Mouse (Mus musculus) cerebellum, postnatal 25 days (tissue): Measurements from ENCODE around the gene Pip5k1b.
A peak's percentile ranks its signal among the peaks of the same experiment; 100 is the strongest.

Experiments
- DNase-seq, 2 experiments: peaks; one replicate each; pipeline ENCODE4 v3.0.0; 2021; ENCODE audit warnings: mixed read lengths in 2 of 2

Gene Pip5k1b

DNA sequence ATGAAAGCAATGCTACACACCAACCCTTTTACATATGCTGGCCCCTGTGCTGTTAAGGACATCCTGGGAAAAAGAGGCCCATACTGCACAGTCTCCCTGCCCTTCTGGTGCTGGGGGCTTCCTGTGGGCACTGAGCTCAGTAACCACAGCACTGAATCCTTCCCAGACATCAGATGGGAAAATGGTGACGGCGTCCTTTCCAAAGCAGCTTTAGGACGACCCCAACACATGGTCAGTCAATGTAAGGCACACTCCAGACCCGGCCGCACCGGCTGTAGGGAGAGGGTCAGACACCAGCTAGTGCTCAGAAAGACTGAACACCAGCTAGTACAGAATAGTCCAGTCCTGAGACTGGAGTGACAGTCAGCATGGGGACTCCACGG, 13.4 kb downstream of the Pip5k1b start:
- no peak for DNase-seq

DNA sequence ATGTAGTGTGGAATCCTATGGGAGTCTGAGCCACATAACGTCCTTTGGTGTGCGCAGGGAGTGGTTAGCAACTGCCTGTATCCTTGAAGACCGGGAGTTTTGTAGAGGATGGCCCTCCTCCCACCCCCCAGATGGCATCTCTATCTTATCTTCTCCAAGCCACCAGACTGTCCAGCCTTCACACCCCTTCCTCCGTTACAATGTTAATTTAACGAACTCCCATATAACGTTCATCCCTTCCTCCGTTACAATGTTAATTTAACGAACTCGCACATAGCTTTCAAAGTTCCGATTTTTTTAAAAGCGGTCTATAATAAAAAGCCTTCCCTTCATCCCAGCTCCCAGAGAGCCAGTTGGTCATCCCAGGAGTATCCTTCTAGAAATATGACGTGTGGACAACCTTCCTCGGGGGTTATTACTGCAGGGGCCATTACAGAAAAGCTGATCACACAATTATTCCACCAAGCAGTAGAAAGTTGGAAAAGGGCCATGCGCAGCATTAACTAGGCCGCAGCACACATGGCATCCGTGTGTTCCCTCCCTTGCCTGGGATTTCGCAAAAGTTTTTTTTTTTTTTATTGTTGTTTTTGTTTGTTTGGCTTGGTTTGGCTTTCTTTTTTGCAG, 13.9 kb downstream of the Pip5k1b start:
- DNase-seq: no peak

DNA sequence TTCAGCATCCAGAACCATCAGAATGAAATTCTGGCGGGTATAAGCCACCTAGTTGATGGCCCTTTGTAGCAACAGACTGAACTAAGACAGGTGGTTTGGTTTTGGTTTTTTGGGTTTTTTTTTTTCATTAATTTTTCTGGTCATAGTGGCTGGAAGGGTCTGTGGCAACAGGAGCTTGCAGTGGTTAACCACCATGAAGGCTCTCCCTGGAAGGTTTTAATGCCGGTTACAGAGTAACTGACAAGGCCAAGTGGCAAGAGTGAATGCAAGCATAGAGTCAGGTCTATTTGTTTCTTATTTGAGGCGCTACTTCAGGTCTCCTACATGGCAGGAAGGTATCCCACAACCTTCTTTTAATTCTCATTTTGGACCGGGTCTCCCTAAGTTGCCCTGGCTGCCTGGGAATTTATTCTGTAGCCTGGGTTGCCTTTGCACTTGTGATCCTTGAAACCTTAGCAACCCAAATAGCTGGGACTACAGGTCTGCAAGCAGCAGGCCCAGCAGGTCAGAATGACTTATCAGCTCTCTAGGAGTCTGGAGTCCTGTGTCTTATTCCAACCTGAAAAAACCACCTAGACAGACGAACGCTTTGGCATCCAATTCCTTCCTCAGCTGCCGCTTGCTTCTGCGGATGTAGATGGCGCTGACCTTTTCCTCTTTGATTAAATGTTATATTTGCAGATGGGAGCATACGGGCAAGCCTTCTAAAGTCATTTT, 14.6 kb downstream of the Pip5k1b start:
- DNase-seq: no peak

DNA sequence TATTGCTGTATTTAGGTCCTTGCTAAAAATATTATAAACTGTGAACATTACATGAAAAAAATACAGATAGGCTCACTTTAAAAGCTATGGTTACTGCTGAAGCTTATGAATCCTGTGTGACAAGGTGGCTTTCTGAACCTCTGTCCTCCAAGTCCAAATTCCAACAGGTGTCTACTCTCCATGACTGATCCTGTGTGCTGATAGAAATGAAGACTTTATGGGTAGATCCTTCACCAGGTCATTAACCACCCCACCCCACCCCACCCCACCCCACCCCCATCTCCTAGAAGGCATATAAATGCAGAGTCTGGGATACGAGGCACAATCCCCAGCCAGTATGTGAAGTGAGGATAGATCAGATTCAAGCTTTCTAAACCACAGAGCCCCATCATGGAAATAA, 16.6 kb downstream of the Pip5k1b start:
- DNase-seq: no peak

DNA sequence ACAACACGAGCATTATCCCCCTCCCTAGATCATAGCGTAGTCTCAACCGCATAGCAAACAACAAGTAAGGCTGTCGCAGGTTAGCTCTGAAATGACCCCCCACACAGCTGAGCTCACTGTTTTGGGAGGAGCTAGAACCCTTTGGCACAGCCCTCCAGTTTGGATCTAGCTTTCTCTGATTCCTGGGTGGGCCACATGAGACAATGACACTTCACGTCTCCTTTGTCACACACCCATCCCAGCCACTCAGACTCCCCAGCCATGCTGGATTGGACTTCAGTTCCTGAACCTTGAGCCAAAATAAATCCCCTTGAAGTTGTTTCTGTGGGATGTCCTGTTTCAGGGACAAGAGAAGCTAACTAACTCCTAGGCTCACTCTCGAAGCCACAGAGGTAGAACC, 17.5 kb downstream of the Pip5k1b start:
- DNase-seq: no peak

DNA sequence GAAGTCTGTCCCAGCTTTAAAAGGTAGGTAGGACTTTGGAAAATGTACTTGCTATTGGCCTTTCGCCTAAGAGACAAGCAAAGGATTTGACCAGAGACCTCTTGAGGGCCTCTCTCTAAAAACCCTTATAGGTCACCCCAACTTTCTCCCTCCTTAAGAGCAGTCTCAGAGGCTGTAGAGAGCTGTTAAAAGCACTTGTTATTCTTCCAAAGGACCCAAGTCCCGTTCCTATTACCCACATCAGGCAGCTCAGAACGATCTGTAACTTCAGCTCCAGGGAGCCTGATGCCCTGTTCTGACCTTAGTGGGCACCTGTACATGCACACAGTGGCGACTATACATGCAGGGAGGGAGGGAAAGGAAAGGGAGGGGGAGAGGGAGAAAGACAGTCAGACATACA, 18.0 kb downstream of the Pip5k1b start:
- DNase-seq: no peak

DNA sequence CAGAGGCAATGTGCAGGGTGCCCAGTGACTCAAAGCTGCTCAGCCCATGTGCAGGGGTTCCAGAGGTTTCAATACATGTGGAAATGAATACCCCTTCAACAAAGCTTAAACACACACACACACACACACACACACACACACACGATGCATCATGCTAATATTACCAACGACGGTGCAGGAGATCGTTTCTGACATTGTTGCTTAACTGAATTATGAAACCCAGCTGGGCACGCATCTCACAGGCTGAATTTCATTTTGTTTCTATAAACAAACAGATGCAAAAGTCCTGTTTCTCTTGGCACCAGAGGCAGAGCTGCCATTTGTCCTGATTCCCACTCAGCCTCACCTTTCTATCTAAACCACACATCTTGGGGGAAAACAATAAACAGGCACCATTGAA, 18.8 kb downstream of the Pip5k1b start:
- DNase-seq: no peak

DNA sequence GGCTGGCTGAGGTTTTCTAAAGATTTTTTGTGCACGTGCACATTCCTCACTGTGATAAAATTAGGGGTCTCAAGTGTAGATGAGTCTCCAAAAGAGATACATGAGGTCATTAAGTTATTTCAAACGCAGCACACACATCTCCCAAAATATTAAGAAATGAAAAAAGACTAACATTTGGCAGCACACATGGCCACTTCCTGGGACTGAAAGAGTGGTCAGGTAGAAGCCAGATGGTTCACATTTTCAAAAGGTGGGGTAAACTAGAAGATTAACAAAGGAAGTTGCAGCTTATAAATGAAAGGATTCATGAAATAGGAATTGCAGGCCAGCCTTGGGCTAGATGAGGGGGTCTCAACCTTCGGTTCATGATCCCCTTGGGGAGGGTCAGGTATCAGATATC, 19.4 kb downstream of the Pip5k1b start:
- DNase-seq: no peak

DNA sequence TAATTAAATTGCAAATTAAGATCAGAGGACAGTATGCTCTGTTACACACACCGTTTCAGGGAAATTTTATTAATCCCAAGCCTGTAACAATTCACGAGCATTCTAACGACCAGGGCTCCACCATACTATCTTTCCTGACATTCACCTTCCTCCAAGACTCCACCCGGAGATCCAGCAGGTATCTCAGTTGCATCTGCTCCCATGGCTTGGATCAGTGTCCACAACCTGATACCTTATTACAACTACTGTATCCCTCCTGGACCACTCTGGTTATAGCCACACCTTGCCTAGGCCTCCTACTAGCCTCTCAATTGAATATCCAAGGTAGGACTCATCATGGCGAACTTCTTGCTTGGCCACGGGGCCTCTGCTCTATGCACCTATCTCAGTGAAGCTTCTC, 20.5 kb downstream of the Pip5k1b start:
- DNase-seq: no peak

DNA sequence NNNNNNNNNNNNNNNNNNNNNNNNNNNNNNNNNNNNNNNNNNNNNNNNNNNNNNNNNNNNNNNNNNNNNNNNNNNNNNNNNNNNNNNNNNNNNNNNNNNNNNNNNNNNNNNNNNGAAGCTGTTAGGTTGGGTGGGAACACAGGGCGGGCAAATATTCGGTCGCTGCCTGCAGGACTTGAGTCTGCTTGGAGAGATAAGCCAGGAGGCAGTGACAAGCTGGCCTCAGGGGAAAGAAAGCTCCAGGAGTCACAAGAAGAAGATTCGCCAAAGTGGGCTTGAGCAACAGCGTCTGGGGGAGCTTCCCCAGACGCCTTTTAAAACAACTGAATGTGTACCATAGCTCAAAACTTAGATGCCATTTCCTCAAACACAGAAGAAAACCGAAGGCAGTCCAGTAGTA, 20.9 kb downstream of the Pip5k1b start:
- DNase-seq: no peak

DNA sequence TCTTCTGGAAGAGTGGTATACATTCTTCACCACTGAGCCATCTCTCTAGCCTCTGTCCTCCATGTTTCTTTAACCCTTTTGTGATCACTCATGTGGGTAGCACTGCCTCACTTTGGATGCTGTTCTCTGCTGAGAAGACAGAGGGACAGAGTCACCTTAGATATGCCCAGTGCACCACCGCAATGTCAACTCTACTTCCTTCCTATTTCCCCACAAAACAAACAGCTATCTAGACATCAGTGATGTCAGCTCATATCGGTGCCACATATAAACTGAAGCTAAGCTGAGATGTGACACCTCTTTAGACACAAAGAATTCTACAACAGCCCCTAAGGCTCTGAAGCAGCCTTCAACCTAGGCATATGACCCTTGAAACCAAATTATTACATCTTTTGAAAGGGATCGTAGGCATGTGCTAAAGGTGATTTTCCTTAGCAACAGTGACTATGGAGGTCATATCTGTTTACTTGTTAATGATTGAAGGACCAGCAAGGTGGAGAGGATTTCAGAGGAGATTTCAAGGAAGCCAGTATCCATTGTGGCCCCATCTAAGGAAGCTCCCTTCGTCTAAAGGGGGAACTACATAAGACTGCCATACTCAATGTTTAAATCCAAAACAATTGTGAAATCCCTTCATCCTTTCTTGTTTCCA, 26.6 kb downstream of the Pip5k1b start:
- no peak for DNase-seq

DNA sequence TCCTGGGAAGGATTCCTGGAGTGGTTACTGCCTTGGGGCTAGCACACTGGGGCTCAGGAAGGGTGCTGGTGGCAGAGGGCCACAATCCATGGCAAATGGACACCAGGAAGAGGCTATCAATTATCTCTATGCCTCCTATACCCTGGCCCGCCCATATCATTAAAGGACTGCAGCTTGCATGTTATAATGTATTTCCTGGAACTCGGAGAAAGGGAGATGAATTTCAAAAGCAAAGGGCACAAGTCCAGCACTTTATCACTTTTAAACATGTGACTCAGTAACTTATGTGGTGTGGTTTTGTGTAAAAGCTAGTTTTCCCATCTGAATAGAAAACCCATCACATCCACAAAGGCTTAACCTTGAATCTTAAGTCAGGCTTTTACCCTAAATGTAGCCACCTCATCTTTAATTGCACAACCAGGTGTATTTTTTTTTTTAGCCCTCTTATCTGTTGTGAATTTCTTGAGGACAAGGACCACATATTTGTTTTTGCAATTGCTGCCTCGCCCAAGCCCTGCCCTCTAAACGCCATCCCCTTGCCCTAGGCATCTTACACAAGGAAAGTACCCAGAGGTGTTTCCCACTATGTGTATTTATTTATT, 27.4 kb downstream of the Pip5k1b start:
- no peak for DNase-seq

DNA sequence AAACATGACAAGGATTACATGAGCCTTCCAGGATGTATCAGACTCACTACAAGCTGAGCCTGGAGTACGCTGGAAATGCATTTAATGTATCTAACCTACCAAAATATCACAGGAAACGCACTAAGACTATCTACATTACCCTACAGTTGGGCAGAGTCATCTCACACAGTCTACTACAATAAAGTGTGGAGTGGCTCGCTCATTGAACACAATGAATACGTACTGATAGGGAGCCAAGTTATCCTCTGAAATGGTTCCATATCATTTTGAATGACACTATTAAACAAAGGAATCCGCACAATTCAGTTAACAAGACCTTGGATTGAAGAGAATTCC, 28.1 kb downstream of the Pip5k1b start:
- no peak for DNase-seq

DNA sequence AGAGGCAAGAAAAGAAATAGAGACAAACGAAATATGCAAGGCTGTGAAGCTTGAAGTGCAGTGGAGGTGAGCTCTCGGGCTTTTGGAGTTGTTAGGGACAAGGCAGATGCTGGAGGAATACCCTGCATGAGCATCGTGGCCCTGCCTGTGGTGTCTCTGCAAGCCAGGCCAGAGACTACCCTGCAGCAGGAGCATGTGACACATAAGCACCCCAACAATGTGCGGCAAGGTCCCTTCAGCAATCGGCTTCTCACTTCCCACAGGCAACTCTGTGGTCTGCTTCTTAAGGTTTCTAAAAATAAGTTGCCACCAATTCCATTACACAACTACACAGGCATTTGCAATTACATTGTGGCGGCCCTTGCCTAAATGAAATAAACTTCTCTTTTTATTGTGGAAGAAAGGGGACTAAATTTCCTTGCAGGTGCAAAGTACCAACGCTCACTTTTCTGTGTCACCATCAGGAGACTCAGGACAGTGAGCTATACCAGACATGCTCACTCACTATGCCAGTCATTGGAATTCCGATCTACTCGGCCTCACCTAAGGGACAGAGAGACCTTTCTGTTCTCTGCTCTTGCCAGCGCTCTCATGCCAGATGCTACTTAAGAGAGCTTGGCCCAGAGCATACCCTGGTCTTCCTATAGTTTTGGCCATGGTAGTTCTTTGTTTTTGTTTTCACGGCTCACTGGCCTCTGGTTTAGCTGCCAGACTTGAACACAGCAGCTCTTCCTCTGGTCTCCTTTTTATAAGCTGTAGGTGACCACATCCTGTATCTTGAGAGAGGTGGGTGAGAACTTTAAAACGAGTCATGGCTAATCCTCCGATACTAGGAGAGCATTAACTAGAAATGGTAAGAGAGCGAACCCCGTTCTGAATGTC, 28.7 kb downstream of the Pip5k1b start:
- DNase-seq: peak in 1 of 2 experiments; percentile 38

DNA sequence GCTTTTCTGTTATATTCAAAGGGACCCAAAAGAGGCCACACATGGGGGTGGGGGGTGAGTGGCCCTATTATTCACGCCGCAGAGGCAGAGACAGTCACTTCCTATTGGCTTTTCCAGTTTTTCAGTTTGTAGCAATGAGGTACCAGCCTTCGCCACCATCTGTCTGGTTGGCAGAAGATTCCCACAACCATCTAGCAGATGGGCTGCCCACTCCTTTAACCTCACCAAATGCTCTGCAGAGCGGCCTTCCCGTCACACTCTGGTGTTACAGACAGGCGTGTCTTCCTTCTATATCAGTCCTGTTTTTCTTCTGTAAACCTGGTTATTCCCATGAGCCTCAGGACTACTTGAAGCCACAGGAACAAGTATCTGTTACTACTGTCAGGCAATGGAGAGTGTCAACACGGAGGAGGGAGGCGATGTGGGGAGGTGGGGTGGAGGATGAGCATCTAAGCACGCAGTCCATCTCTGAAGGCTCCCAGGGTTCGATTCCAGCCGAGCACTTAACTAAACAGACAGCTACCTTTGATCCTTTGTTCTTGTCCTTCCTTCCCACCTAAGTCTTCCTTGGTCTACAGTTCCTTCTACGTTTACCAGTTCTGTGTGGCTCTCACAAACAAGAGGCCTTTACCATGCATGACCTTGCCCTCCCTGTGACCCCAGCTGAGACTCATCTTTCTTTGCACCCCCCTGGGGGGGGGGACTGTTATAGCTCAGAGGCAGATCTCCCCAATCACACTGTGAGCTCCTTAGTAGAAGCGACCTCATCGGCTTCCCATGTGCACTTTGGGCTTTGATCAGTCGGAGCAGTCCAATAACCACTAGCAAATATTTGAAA, 32.0 kb downstream of the Pip5k1b start:
- DNase-seq: peak; percentile 91 to 92

DNA sequence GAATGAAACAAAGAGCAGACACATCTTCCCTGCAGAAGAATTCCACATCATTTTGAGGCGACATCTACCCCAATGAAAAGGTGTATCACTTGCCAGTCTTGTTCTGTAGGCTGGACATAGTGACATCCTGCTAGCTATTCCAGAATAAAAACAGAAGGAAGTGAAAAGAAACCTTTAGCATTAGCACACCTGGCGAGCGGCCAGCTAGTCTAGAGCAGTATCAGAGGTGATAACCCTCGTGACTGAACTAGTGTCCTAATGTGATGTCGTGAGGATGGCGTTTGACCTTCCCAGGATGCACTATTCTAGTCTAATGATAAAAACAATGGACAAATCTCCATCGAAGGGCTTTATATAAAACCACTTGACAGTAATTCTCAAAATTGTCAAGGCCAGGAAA, 33.7 kb downstream of the Pip5k1b start:
- peak; percentile 32 to 59 for DNase-seq

DNA sequence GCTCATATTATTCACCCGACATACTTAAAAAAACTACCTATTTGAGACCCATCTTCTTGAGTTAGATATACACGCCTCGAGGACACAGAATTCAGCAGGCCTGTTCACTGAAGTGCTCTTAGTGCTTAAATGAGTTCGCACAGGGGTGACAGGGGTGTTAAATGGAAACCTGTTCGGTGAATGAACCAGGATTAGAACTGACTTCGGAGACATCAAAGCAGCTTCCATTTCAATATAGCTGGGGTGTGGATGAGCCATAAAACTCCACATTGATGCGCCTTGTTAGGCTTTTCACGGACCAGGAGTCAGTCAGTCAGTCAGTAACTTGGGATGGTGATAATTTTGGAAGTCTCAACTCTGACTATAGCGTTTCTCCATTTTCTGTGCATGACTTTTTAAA, 34.5 kb downstream of the Pip5k1b start:
- peak in 1 of 2 experiments; percentile 10 for DNase-seq

DNA sequence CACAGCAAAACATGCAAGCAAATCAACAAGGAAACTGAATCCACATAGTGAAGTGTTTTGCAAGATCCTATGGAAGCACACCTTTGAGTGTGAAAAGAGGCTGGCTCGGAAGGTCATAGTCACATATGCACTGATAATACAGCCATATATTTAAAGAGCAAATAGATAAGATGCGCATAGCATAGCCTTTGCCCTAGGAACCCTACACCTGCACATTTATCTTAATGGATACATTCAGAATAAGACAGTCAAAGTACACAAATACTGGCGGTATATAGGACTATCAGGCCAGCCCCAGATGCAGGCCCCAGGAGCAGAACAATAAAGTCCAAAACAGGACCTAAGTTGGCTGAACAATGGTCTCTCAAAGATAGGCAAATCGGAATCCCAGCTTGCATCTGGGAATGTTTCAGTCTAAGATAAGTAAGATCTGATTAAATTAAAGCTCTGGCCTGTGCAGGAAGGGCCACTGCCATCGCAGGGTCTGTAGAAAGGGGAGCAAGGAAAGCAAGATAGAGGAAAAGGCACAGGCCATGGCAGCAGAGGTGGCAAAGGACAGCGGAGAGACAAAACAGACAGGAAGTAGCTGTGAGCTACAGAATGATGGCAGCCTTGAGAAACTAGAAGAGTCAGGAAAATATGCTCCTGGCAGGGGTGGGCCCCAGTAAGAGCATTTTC, 35.8 kb downstream of the Pip5k1b start:
- DNase-seq: no peak

DNA sequence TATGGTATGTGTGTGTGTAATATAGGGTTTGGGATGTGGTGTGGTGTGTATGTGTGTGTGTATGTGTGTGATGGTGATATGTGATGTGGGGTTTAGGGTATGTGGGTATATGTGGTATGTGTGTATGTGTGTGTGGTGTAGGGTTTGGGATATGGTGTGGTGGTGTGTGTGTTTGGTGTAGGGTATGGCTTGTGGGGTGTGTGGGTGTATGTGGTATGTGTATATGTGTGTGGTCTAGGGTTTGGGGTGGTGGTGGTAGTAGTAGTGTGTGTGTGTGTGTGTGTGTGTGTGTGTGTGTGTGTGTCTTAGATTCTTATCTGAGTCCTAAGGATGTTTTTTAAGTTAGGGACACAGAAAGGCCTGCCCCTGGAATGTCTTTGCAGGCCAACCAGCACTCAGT, 37.3 kb downstream of the Pip5k1b start:
- DNase-seq: no peak

DNA sequence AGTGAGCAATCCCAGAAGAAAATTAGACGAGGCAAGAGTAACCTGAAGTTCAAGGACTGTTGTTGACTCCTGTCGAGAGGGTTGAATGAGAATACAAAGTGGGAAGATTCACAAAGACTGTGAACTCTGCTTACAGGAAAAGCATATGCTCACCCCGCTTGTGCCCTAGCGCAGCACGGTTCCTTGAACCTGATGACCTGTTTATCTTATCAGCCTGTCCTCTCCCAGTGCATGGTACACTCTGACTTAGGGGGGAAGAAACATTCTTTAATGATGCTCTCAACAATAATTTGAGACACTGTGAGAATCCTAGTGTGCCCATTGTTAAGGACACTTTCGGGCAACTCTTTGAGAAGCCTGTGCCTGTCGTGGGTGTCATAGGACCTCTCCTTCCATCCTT, 38.6 kb downstream of the Pip5k1b start:
- no peak for DNase-seq

DNA sequence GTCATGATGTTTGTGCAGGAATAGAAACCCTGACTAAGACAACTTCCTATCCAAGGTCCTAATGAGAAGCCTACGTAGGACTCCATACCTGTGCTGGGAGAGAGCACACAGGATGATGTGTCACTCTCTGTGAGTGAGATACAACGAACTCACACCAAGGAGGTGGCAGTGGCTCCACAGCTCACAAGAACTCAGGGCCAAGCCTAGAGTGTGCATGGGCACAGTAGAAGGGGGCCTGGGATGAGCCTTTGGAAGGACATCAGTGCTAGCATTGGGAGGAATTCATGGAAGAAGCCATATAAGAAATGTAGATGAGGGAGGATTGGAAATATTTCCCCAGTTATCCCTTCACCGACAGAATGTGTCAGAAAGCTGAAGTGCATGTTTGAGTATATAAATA, 39.7 kb downstream of the Pip5k1b start:
- DNase-seq: no peak
